Mouse (Mus musculus): ENCODE results near the gene Adam8. TPM values are rescaled to one million over a fixed set of nuclear protein-coding genes. Genes with fewer than 3 reads are reported as not detected.

Gene Adam8
- polyA plus RNA-seq, 1 experiment from 2014 or later = 1.7 TPM

GRCm38 (mm10) chr7:139950283-139950971, 41.9 kb downstream of the Adam8 start:
- ATAC-seq (replicated peaks; ENCODE audit: insufficient number of reproducible peaks, low FRiP score, low TSS enrichment, low read depth) (peak; percentile 77), DNase-seq (ENCODE audit: low spot score) (peak; percentile 65)
- H3K36me3 ChIP-seq (replicated peaks; ENCODE audit: control insufficient read depth, insufficient read depth, low read depth, low read length) = no peaks in the 10 kb centered on the region
- H3K27me3 ChIP-seq (ENCODE audit: control insufficient read depth, insufficient read depth, low read length) = peaks cover 15% of the 10 kb centered on the region
- no peaks in the 10 kb centered on the region for H3K9me3 ChIP-seq (replicated peaks; ENCODE audit: control insufficient read depth, low read length)
- peak overlapping the region; percentile 85 for H3K4me2 ChIP-seq (ENCODE audit: low read depth, low read length)
- peak overlapping the region; percentile 53 for H3K4me3 ChIP-seq (ENCODE audit: low read depth, low read length)
- H3K4me1 ChIP-seq (ENCODE audit: control insufficient read depth, insufficient read depth, low read length) = no peaks in the 10 kb centered on the region
- under 1% methylated on average over 33 of the region's 33 CpGs for WGBS
- H3K9ac ChIP-seq (replicated peaks; ENCODE audit: low read length) = peak overlapping the region; percentile 43
- H3K27ac ChIP-seq (replicated peaks; ENCODE audit: low read depth, low read length) = no peak overlapping the region

- DNase-seq (ENCODE audit: low spot score) (peak; percentile 84), ATAC-seq (replicated peaks; ENCODE audit: insufficient number of reproducible peaks, low FRiP score, low TSS enrichment, low read depth) (peak; percentile 68)
- WGBS = under 1% methylated on average over 15 of the region's 15 CpGs
- H3K27me3 ChIP-seq (ENCODE audit: control insufficient read depth, insufficient read depth, low read length) = peaks cover 20% of the 10 kb centered on the region
- H3K4me3 ChIP-seq (ENCODE audit: low read depth, low read length) = peak overlapping the region; percentile 53
- no peaks in the 10 kb centered on the region for H3K4me1 ChIP-seq (ENCODE audit: control insufficient read depth, insufficient read depth, low read length)
- H3K4me2 ChIP-seq (ENCODE audit: low read depth, low read length) = peak overlapping the region; percentile 85
- H3K36me3 ChIP-seq (replicated peaks; ENCODE audit: control insufficient read depth, insufficient read depth, low read depth, low read length) = no peaks in the 10 kb centered on the region
- no peaks in the 10 kb centered on the region for H3K9me3 ChIP-seq (replicated peaks; ENCODE audit: control insufficient read depth, low read length)
- H3K27ac ChIP-seq (replicated peaks; ENCODE audit: low read depth, low read length) = no peak overlapping the region
- peak overlapping the region; percentile 43 for H3K9ac ChIP-seq (replicated peaks; ENCODE audit: low read length)
Measured at GRCm38 (mm10) chr7:139949893-139950282, 42.5 kb downstream of the Adam8 start.

DNA sequence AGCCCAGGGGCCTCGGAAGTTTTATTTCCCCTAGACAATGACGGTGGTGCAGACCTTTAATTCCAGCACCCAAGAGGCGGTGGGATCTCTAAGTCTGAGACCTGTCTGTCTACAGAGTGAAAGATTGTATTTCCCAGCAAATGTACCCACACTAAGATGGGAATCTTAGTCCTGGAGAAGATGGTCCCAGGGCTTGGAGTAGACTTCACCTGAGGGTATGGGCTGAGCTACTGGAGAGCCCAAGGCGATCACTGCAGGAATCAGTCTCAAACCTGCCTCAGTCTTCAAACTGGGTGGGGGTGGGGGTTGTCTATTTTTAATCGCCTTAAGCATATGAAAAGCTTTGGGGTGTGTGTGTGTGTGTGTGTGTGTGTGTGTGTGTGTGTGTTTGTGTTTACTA, 46.3 kb downstream of the Adam8 start:
- Histone ChIP-seq H3K9me3 (replicated peaks; ENCODE audit: control insufficient read depth, low read length) (no peaks in the 10 kb centered on the region), H3K9ac (replicated peaks; ENCODE audit: low read length) (no peak overlapping the region), H3K27ac (replicated peaks; ENCODE audit: low read depth, low read length) (no peak overlapping the region), H3K4me1 (ENCODE audit: control insufficient read depth, insufficient read depth, low read length) (no peaks in the 10 kb centered on the region), H3K4me2 (ENCODE audit: low read depth, low read length) (no peak overlapping the region), H3K36me3 (replicated peaks; ENCODE audit: control insufficient read depth, insufficient read depth, low read depth, low read length) (no peaks in the 10 kb centered on the region), H3K27me3 (ENCODE audit: control insufficient read depth, insufficient read depth, low read length) (peaks cover 36% of the 10 kb centered on the region), H3K4me3 (ENCODE audit: low read depth, low read length) (no peak overlapping the region)
- WGBS = 31% methylated on average over 5 of the region's 5 CpGs
- DNase-seq (ENCODE audit: low spot score) (no peak), ATAC-seq (replicated peaks; ENCODE audit: insufficient number of reproducible peaks, low FRiP score, low TSS enrichment, low read depth) (no peak)

- peaks cover 36% of the 10 kb centered on the region for H3K27me3 ChIP-seq (ENCODE audit: control insufficient read depth, insufficient read depth, low read length)
- no peak for DNase-seq (ENCODE audit: low spot score)
- H3K27ac ChIP-seq (replicated peaks; ENCODE audit: low read depth, low read length) = no peak overlapping the region
- H3K36me3 ChIP-seq (replicated peaks; ENCODE audit: control insufficient read depth, insufficient read depth, low read depth, low read length) = no peaks in the 10 kb centered on the region
- H3K9me3 ChIP-seq (replicated peaks; ENCODE audit: control insufficient read depth, low read length) = no peaks in the 10 kb centered on the region
- no peak for ATAC-seq (replicated peaks; ENCODE audit: insufficient number of reproducible peaks, low FRiP score, low TSS enrichment, low read depth)
- no peak overlapping the region for H3K4me2 ChIP-seq (ENCODE audit: low read depth, low read length)
- H3K4me1 ChIP-seq (ENCODE audit: control insufficient read depth, insufficient read depth, low read length) = no peaks in the 10 kb centered on the region
- H3K4me3 ChIP-seq (ENCODE audit: low read depth, low read length) = no peak overlapping the region
- no peak overlapping the region for H3K9ac ChIP-seq (replicated peaks; ENCODE audit: low read length)
- WGBS = 10% methylated on average over 5 of the region's 5 CpGs
Measured at GRCm38 (mm10) chr7:139945516-139945915, 46.8 kb downstream of the Adam8 start.

- Histone ChIP-seq H3K4me1 (ENCODE audit: control insufficient read depth, insufficient read depth, low read length) (no peaks in the 10 kb centered on the region), H3K27ac (replicated peaks; ENCODE audit: low read depth, low read length) (no peak overlapping the region), H3K4me3 (ENCODE audit: low read depth, low read length) (peak overlapping the region; percentile 21), H3K36me3 (replicated peaks; ENCODE audit: control insufficient read depth, insufficient read depth, low read depth, low read length) (no peaks in the 10 kb centered on the region), H3K27me3 (ENCODE audit: control insufficient read depth, insufficient read depth, low read length) (peaks cover 36% of the 10 kb centered on the region), H3K4me2 (ENCODE audit: low read depth, low read length) (peak overlapping the region; percentile 50), H3K9me3 (replicated peaks; ENCODE audit: control insufficient read depth, low read length) (no peaks in the 10 kb centered on the region), H3K9ac (replicated peaks; ENCODE audit: low read length) (no peak overlapping the region)
- WGBS = 3% methylated on average over 68 of the region's 68 CpGs
- DNase-seq (ENCODE audit: low spot score) = peak; percentile 13
- ATAC-seq (replicated peaks; ENCODE audit: insufficient number of reproducible peaks, low FRiP score, low TSS enrichment, low read depth) = no peak
Measured at GRCm38 (mm10) chr7:139944291-139945240, 47.8 kb downstream of the Adam8 start.

DNA sequence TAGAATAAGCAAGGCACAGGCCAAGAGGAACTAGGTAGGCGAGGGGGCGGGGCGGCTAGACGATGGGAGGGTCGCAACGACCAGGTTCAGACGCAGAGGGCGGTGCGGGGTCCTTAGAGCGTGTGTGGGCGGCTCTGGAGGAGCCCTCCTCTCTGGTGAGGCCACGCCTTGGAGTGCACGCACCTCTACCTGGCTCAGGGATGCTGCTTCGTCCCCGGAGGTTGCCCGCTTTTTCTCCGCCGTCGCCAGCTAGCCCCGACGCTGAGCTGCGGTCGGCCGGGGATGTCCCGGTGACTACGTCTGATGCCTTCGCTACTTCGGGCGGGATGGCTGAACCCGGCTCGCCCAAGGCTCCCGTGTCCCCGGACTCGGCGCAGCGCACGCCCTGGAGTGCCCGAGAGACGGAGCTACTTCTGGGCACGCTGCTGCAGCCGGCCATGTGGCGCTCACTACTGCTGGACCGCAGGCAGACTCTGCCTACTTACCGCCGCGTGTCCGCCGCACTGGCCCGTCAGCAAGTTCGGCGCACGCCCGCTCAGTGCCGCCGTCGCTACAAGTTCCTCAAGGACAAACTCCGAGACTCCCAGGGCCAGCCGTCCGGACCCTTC, 48.6 kb downstream of the Adam8 start, which contains the start of gene Utf1:
TSS of gene Utf1 (plus strand) at position 116 of the 608 bp plus-strand sequence.
- peaks cover 36% of the 10 kb centered on the region for H3K27me3 ChIP-seq (ENCODE audit: control insufficient read depth, insufficient read depth, low read length)
- no peaks in the 10 kb centered on the region for H3K36me3 ChIP-seq (replicated peaks; ENCODE audit: control insufficient read depth, insufficient read depth, low read depth, low read length)
- peak; percentile 47 for DNase-seq (ENCODE audit: low spot score)
- ATAC-seq (replicated peaks; ENCODE audit: insufficient number of reproducible peaks, low FRiP score, low TSS enrichment, low read depth) = peak; percentile 62
- no peaks in the 10 kb centered on the region for H3K4me1 ChIP-seq (ENCODE audit: control insufficient read depth, insufficient read depth, low read length)
- peak within 1 kb of the TSS; percentile 50 for H3K4me2 ChIP-seq (ENCODE audit: low read depth, low read length)
- H3K4me3 ChIP-seq (ENCODE audit: low read depth, low read length) = peak within 1 kb of the TSS; percentile 21
- H3K9ac ChIP-seq (replicated peaks; ENCODE audit: low read length) = peak within 1 kb of the TSS; percentile 13; the same call in 1 of the 2 replicates
- H3K9me3 ChIP-seq (replicated peaks; ENCODE audit: control insufficient read depth, low read length) = no peaks in the 10 kb centered on the region
- H3K27ac ChIP-seq (replicated peaks; ENCODE audit: low read depth, low read length) = no peak within 1 kb of the TSS
- under 1% methylated on average over 59 of the region's 59 CpGs for WGBS

- Histone ChIP-seq H3K27me3 (ENCODE audit: control insufficient read depth, insufficient read depth, low read length) (peaks cover 23% of the 10 kb centered on the region), H3K36me3 (replicated peaks; ENCODE audit: control insufficient read depth, insufficient read depth, low read depth, low read length) (no peaks in the 10 kb centered on the region), H3K4me3 (ENCODE audit: low read depth, low read length) (no peak overlapping the region), H3K4me2 (ENCODE audit: low read depth, low read length) (no peak overlapping the region), H3K4me1 (ENCODE audit: control insufficient read depth, insufficient read depth, low read length) (no peaks in the 10 kb centered on the region), H3K9me3 (replicated peaks; ENCODE audit: control insufficient read depth, low read length) (no peaks in the 10 kb centered on the region), H3K27ac (replicated peaks; ENCODE audit: low read depth, low read length) (no peak overlapping the region), H3K9ac (replicated peaks; ENCODE audit: low read length) (no peak overlapping the region)
- ATAC-seq (replicated peaks; ENCODE audit: insufficient number of reproducible peaks, low FRiP score, low TSS enrichment, low read depth) (no peak), DNase-seq (ENCODE audit: low spot score) (no peak)
- WGBS = 59% methylated on average over 16 of the region's 16 CpGs
Measured at GRCm38 (mm10) chr7:139940476-139941209, 51.7 kb downstream of the Adam8 start.

Data from embryonic facial prominence, embryonic 11.5 days (tissue).